ENCODE assay signal across 9 mouse cellular contexts in the genomic region with DNA sequence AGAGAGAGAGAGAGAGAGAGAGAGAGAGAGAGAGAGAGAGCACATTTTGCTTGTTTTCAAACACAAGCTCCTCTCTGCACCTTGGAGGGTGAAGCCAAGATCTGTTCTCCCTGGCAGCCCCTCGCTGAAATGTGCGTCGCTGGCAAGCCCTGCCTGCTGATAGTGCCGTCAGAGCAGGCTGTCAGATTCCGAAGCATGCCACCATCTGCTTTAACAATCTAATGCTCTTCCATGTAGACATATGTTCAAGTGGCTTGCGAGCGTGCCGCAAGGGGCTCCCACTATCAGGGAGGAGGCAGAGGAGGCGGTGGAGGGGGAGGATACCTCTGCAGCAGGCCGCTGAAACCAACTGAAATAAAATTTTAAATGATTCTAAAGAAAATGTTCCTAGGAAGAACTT.
DNase-seq lines count a peak whose midpoint lies in the region; ATAC-seq and TF ChIP-seq lines count a peak whose summit lies in the region.
"Had no signal": no experiment of that assay in that cellular context is flagged by ENCODE, and none has a peak within 500 bp of the region (broad histone marks: within the 10 kb centered on the region; RNA-seq: fewer than 3 reads in every experiment).

No protein-coding gene starts in this region.

- ATAC-seq in midbrain, postnatal 0 days (ENCODE audit: low FRiP score) = no peak
- no peak for ATAC-seq in midbrain, embryonic 16.5 days
- peak; percentile 83 for ATAC-seq in forebrain, postnatal 0 days
- no peak for ATAC-seq in inflammation-experienced regulatory T-cells, adult 6 months
- ATAC-seq: intestine, embryonic 15.5 days had no signal

- H3K4me3 ChIP-seq in midbrain, postnatal 0 days (ENCODE audit: low read depth, low read length) = no peak overlapping the region
- no peak overlapping the region for H3K4me3 ChIP-seq in midbrain, embryonic 16.5 days (ENCODE audit: low read depth, low read length)
- H3K4me3 ChIP-seq in forebrain, postnatal 0 days (ENCODE audit: low read depth, low read length) = no peak overlapping the region
- H3K4me3 ChIP-seq: intestine, embryonic 15.5 days had no signal

- no peak overlapping the region for H3K27ac ChIP-seq in midbrain, postnatal 0 days (ENCODE audit: low read depth, low read length)
- no peak overlapping the region for H3K27ac ChIP-seq in midbrain, embryonic 16.5 days (ENCODE audit: low read length)
- no peak overlapping the region for H3K27ac ChIP-seq in forebrain, postnatal 0 days (ENCODE audit: low read depth, low read length)
- H3K27ac ChIP-seq: intestine, embryonic 15.5 days had no signal

- H3K4me1 ChIP-seq in midbrain, postnatal 0 days (ENCODE audit: insufficient read depth, low read length) = peaks cover 9% of the 10 kb centered on the region; the same call in 1 of the 2 replicates
- H3K4me1 ChIP-seq in midbrain, embryonic 16.5 days (ENCODE audit: control insufficient read depth, insufficient read depth, low read length) = peaks cover 29% of the 10 kb centered on the region
- 0 out of 2 replicates have a peak, but pooled peaks cover 2% of the 10 kb centered on the region for H3K4me1 ChIP-seq in forebrain, postnatal 0 days (ENCODE audit: insufficient read depth)

- no peak for TF ChIP-seq CTCF in midbrain, postnatal 0 days (IDR thresholded peaks at IDR 0.05)
- TF ChIP-seq CTCF in forebrain, postnatal 0 days (IDR thresholded peaks at IDR 0.05; ENCODE audit: low read depth) = peak; percentile 37

- intact Hi-C loops in left cerebral cortex, postnatal 25 days (cut with DNase I) = loop anchor here (1.0 to 10.0 kb wide), 3 partner anchors 180 to 379 kb away; no protein-coding TSS in a partner anchor

- H3K36me3 ChIP-seq in midbrain, postnatal 0 days (ENCODE audit: insufficient read depth, low read length) = no peaks in the 10 kb centered on the region
- H3K36me3 ChIP-seq in midbrain, embryonic 16.5 days (ENCODE audit: control insufficient read depth, insufficient read depth, low read length) = no peaks in the 10 kb centered on the region
- no peaks in the 10 kb centered on the region for H3K36me3 ChIP-seq in forebrain, postnatal 0 days (ENCODE audit: insufficient read depth)
- H3K36me3 ChIP-seq: intestine, embryonic 15.5 days had no signal

- peak; percentile 75 for DNase-seq in midbrain, postnatal 0 days (ENCODE audit: low spot score)
- peak; percentile 90 for DNase-seq in forebrain, postnatal 0 days
- DNase-seq in left cerebral cortex, postnatal 25 days (ENCODE audit: low spot score in 2 of 2) = peak; percentile 66 to 84
- DNase-seq in right cerebral cortex, postnatal 4 days = peak; percentile 56
- no peak for DNase-seq in gastrocnemius, postnatal 10 days
- no peak for DNase-seq in T-cell, adult 2 months (ENCODE audit: low spot score)

- H3K4me2 ChIP-seq in midbrain, postnatal 0 days (ENCODE audit: low read depth, low read length, poor library complexity, severe bottlenecking) = no peak overlapping the region
- H3K4me2 ChIP-seq in midbrain, embryonic 16.5 days (ENCODE audit: low read length) = no peak overlapping the region
- no peak overlapping the region for H3K4me2 ChIP-seq in forebrain, postnatal 0 days (ENCODE audit: low read depth)
- H3K4me2 ChIP-seq: intestine, embryonic 15.5 days had no signal

- H3K9ac ChIP-seq in midbrain, postnatal 0 days (replicated peaks; ENCODE audit: low read length, poor library complexity, severe bottlenecking) = no peak overlapping the region
- H3K9ac ChIP-seq in midbrain, embryonic 16.5 days (ENCODE audit: low read depth, low read length) = no peak overlapping the region
- H3K9ac ChIP-seq in forebrain, postnatal 0 days = no peak overlapping the region
- H3K9ac ChIP-seq: intestine, embryonic 15.5 days had no signal

- no peaks in the 10 kb centered on the region for H3K27me3 ChIP-seq in midbrain, postnatal 0 days (ENCODE audit: insufficient read depth, low read length)
- H3K27me3 ChIP-seq in midbrain, embryonic 16.5 days (ENCODE audit: control insufficient read depth, insufficient read depth, low read depth, low read length) = peaks cover 3% of the 10 kb centered on the region; the same call in 1 of the 2 replicates
- peaks cover 45% of the 10 kb centered on the region for H3K27me3 ChIP-seq in forebrain, postnatal 0 days (ENCODE audit: insufficient read depth, low read length)
- H3K27me3 ChIP-seq: intestine, embryonic 15.5 days had no signal

- WGBS in midbrain, postnatal 0 days = 33% methylated on average over 10 of the region's 10 CpGs
- 30% methylated on average over 10 of the region's 10 CpGs for WGBS in midbrain, embryonic 16.5 days
- 16% methylated on average over 10 of the region's 10 CpGs for whole genome bisulfite sequencing in forebrain, postnatal 0 days

- no peaks in the 10 kb centered on the region for H3K9me3 ChIP-seq in midbrain, postnatal 0 days (ENCODE audit: low read length)
- no peaks in the 10 kb centered on the region for H3K9me3 ChIP-seq in midbrain, embryonic 16.5 days (replicated peaks; ENCODE audit: control insufficient read depth, low read length, poor library complexity, severe bottlenecking)
- no peaks in the 10 kb centered on the region for H3K9me3 ChIP-seq in forebrain, postnatal 0 days (ENCODE audit: low read length)
- H3K9me3 ChIP-seq: intestine, embryonic 15.5 days had no signal

Comparison
In these comparisons a context has a peak if more than half of its experiments do, and no peak if none do; other contexts are left out.
1. DNase-seq: peak in midbrain, postnatal 0 days (single experiment), forebrain, postnatal 0 days (single experiment), left cerebral cortex, postnatal 25 days (2 of 2) and right cerebral cortex, postnatal 4 days (single experiment); none in gastrocnemius, postnatal 10 days (single experiment) and T-cell, adult 2 months (single experiment).